Mouse (Mus musculus) olfactory bulb, adult 2 months (tissue): Measurements from ENCODE around the gene Cyp2w1.

Source experiments
- CTCF ChIP-seq: fragments of 200-500 bp; IDR thresholded peaks from 2 replicates; pipeline ENCODE4 v1.5.1; 2012; ENCODE audit warnings: low read depth, mild to moderate bottlenecking, low read length, moderate library complexity; ENCODE audit not compliant: insufficient read depth
- POLR2A ChIP-seq: fragments of 200-500 bp; IDR thresholded peaks from 2 replicates; pipeline ENCODE4 v1.6.1; 2012; ENCODE audit warnings: mild to moderate bottlenecking, low read depth, low read length, moderate library complexity; ENCODE audit not compliant: insufficient read depth

DNA sequence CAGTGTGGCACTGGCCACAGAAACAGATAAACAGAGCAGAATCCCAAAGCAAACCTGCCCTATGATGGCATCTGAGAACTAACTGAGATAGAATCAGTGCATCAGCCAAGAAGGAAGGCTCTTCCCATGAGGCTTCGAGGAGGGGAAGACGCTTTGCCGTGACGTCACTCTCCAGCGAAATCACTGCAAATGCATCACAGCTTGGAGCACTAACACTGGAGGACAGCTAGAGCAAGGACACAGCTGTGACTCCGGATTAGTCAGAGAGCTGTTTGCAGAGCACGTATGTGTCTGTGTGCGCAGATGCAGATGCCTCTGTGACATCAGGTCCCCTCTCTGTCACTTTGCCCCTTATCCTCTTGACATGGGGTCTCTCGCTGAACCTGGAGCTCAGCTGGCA lies 40.6 kb upstream of the Cyp2w1 start:
- TF ChIP-seq CTCF = no peak
- no peak for TF ChIP-seq POLR2A
